Mouse (Mus musculus) E14TG2a.4 (cell line): ENCODE results near the gene Nuak2.
A peak's percentile ranks its signal among the peaks of the same experiment; 100 is the strongest.

Experiments
- H3K27me3 ChIP-seq: 2 replicates; pipeline ENCODE4 v1.6.1; 2014; ENCODE audit warnings: low read length, control low read depth; ENCODE audit not compliant: insufficient read depth
- H3K36me3 ChIP-seq: 2 replicates; pipeline ENCODE4 v1.6.1; 2014; ENCODE audit warnings: low read length, control low read depth; ENCODE audit not compliant: insufficient read depth
- H3K4me1 ChIP-seq: replicated peaks from 2 replicates; pipeline ENCODE4 v1.6.1; 2014; ENCODE audit warnings: low read depth, low read length, control low read depth
- H3K4me3 ChIP-seq: replicated peaks from 2 replicates; pipeline ENCODE4 v1.5.1; 2014; ENCODE audit warnings: mild to moderate bottlenecking, low read length
- H3K9me3 ChIP-seq: 2 replicates; pipeline ENCODE4 v1.6.1; 2014; ENCODE audit warnings: low read length, control low read depth
- CTCF ChIP-seq: conservative IDR thresholded peaks from 2 replicates; pipeline ENCODE4 v1.5.1; 2014; ENCODE audit warnings: low read length
- NANOG ChIP-seq: IDR thresholded peaks from 2 replicates; pipeline ENCODE4 v1.6.1; 2014; ENCODE audit warnings: borderline replicate concordance, low read length, mixed read lengths
- POU5F1 ChIP-seq: IDR thresholded peaks from 2 replicates; pipeline ENCODE4 v1.6.1; 2014; ENCODE audit warnings: low read length, borderline replicate concordance

Nuak2 gene

GRCm38 (mm10) chr1:132328565-132328964 lies 12.6 kb downstream of the Nuak2 start:
- Histone ChIP-seq H3K36me3 (peaks cover 80% of the 10 kb centered on the region), H3K9me3 (no peaks in the 10 kb centered on the region), H3K27me3 (peaks cover 29% of the 10 kb centered on the region; the same call in 1 of the 2 replicates), H3K4me1 (peaks cover 85% of the 10 kb centered on the region), H3K4me3 (no peak overlapping the region)
- TF ChIP-seq POU5F1 (no peak), NANOG (no peak), CTCF (no peak)

- H3K4me1 ChIP-seq: peaks cover 85% of the 10 kb centered on the region
- peaks cover 29% of the 10 kb centered on the region; the same call in 1 of the 2 replicates for H3K27me3 ChIP-seq
- no peak overlapping the region for H3K4me3 ChIP-seq
- TF ChIP-seq CTCF (no peak), NANOG (no peak), POU5F1 (no peak)
- peaks cover 78% of the 10 kb centered on the region for H3K36me3 ChIP-seq
- no peaks in the 10 kb centered on the region for H3K9me3 ChIP-seq
These were observed 13.7 kb downstream of the Nuak2 start for GRCm38 (mm10) chr1:132329656-132330055.

- TF ChIP-seq POU5F1: no peak
- TF ChIP-seq NANOG: no peak
- no peak for TF ChIP-seq CTCF
- Histone ChIP-seq H3K9me3 (no peaks in the 10 kb centered on the region), H3K4me1 (peaks cover 85% of the 10 kb centered on the region), H3K27me3 (peaks cover 29% of the 10 kb centered on the region; the same call in 1 of the 2 replicates), H3K36me3 (peaks cover 73% of the 10 kb centered on the region), H3K4me3 (no peak overlapping the region)
These were observed 14.5 kb downstream of the Nuak2 start for GRCm38 (mm10) chr1:132330397-132330796.

GRCm38 (mm10) chr1:132331283-132331682 lies 15.4 kb downstream of the Nuak2 start:
- H3K27me3 ChIP-seq: peaks cover 29% of the 10 kb centered on the region; the same call in 1 of the 2 replicates
- H3K4me1 ChIP-seq: peaks cover 85% of the 10 kb centered on the region
- TF ChIP-seq CTCF (peak; percentile 33), NANOG (no peak)
- no peaks in the 10 kb centered on the region for H3K9me3 ChIP-seq
- H3K36me3 ChIP-seq: peaks cover 64% of the 10 kb centered on the region
- peak overlapping the region; percentile 46 for H3K4me3 ChIP-seq

- Histone ChIP-seq H3K27me3 (peaks cover 27% of the 10 kb centered on the region; the same call in 1 of the 2 replicates), H3K9me3 (no peaks in the 10 kb centered on the region), H3K4me1 (peaks cover 86% of the 10 kb centered on the region), H3K4me3 (no peak overlapping the region), H3K36me3 (peaks cover 45% of the 10 kb centered on the region)
- TF ChIP-seq NANOG: no peak
These were observed 17.3 kb downstream of the Nuak2 start for GRCm38 (mm10) chr1:132333201-132333600.

GRCm38 (mm10) chr1:132333675-132334141 lies 17.8 kb downstream of the Nuak2 start:
- Histone ChIP-seq H3K9me3 (no peaks in the 10 kb centered on the region), H3K36me3 (peaks cover 40% of the 10 kb centered on the region), H3K4me3 (peak overlapping the region; percentile 29), H3K27me3 (peaks cover 22% of the 10 kb centered on the region; the same call in 1 of the 2 replicates), H3K4me1 (peaks cover 91% of the 10 kb centered on the region)
- TF ChIP-seq CTCF (no peak), POU5F1 (no peak), NANOG (no peak)

GRCm38 (mm10) chr1:132334178-132334801 lies 18.4 kb downstream of the Nuak2 start:
- peaks cover 20% of the 10 kb centered on the region; the same call in 1 of the 2 replicates for H3K27me3 ChIP-seq
- H3K4me3 ChIP-seq: peak overlapping the region; percentile 29; the same call in 1 of the 2 replicates
- TF ChIP-seq CTCF (no peak), NANOG (no peak), POU5F1 (no peak)
- peaks cover 94% of the 10 kb centered on the region for H3K4me1 ChIP-seq
- H3K36me3 ChIP-seq: peaks cover 37% of the 10 kb centered on the region
- no peaks in the 10 kb centered on the region for H3K9me3 ChIP-seq

- TF ChIP-seq NANOG (no peak), POU5F1 (no peak), CTCF (no peak)
- Histone ChIP-seq H3K4me3 (peak overlapping the region; percentile 59), H3K36me3 (peaks cover 26% of the 10 kb centered on the region), H3K27me3 (peaks cover 13% of the 10 kb centered on the region; the same call in 1 of the 2 replicates), H3K4me1 (peaks cover 87% of the 10 kb centered on the region), H3K9me3 (no peaks in the 10 kb centered on the region)
These were observed 19.5 kb downstream of the Nuak2 start for GRCm38 (mm10) chr1:132335378-132335965.
